In the genomic region with DNA sequence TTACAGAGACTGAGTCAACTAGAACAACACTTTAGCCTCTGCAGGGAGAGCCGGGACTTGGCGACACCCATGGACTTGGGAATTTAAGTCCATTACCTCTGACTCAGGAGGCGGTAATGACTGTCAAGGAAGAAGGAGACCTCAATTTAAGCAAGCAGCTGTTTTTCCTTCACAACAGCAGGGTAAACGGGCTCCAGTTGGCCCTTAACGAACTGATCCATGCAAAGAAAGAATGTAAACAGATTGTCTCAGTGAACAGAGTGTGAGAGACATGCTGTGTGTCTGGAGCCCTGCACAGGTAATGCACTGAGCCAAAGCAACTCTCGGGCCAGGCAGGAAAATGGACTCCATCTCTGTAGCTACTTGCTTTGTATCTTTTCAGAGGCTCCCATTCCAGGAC, we compare ENCODE assay signal across 15 mouse cellular contexts.
DNase-seq lines count a peak whose midpoint lies in the region; ATAC-seq lines count a peak whose summit lies in the region.
"Had no signal": no experiment of that assay in that cellular context is flagged by ENCODE, and none has a peak within 500 bp of the region (broad histone marks: within the 10 kb centered on the region; RNA-seq: fewer than 3 reads in every experiment).

No protein-coding gene starts in this region.

- ATAC-seq in heart, embryonic 15.5 days (replicated peaks; ENCODE audit: insufficient number of reproducible peaks, insufficient read depth, low FRiP score, low read depth), result no peak
- ATAC-seq: intestine, embryonic 15.5 days; liver, postnatal 0 days had no signal

- no peaks in the 10 kb centered on the region for H3K27me3 ChIP-seq in heart, embryonic 15.5 days
- H3K27me3 ChIP-seq: intestine, embryonic 15.5 days; limb, embryonic 13.5 days; neural tube, embryonic 15.5 days had no signal

- H3K36me3 ChIP-seq in heart, embryonic 15.5 days, result no peaks in the 10 kb centered on the region
- H3K36me3 ChIP-seq: hindbrain, embryonic 10.5 days; intestine, embryonic 15.5 days; limb, embryonic 13.5 days; neural tube, embryonic 15.5 days had no signal

- H3K9ac ChIP-seq in heart, embryonic 15.5 days, result no peak overlapping the region
- H3K9ac ChIP-seq: intestine, embryonic 15.5 days; limb, embryonic 13.5 days; liver, postnatal 0 days; neural tube, embryonic 15.5 days had no signal

- peak; percentile 26 to 28 for DNase-seq in cerebellum, adult 18-20 months
- no peak for DNase-seq in cerebellum, adult 11 months
- no peak for DNase-seq in heart, postnatal 10 days
- peak; percentile 3 to 24 for DNase-seq in lung, adult 18-20 months
- no peak for DNase-seq in MN1 (ENCODE audit: low spot score)
- DNase-seq in left cerebral cortex, postnatal 14 days (ENCODE audit: low spot score in 2 of 2), result no peak
- DNase-seq in spleen, postnatal 36 days (ENCODE audit: low spot score in 2 of 2), result no peak
- DNase-seq: gastrocnemius, postnatal 14 days; kidney, postnatal 10 days; liver, postnatal 0 days had no signal

- 53% methylated on average over 6 of the region's 6 CpGs for WGBS in heart, embryonic 15.5 days

- H3K27ac ChIP-seq in heart, embryonic 15.5 days, result no peak overlapping the region
- H3K27ac ChIP-seq: hindbrain, embryonic 10.5 days; intestine, embryonic 15.5 days; limb, embryonic 13.5 days; neural tube, embryonic 15.5 days had no signal

- no peak overlapping the region for H3K4me3 ChIP-seq in heart, embryonic 15.5 days
- H3K4me3 ChIP-seq: hindbrain, embryonic 10.5 days; intestine, embryonic 15.5 days; limb, embryonic 13.5 days; neural tube, embryonic 15.5 days had no signal

- H3K4me2 ChIP-seq in heart, embryonic 15.5 days, result 0 out of 2 replicates have a peak overlapping the region, but pooled peaks have one; percentile 9
- H3K4me2 ChIP-seq: intestine, embryonic 15.5 days; limb, embryonic 13.5 days; neural tube, embryonic 15.5 days had no signal

- no peaks in the 10 kb centered on the region for H3K9me3 ChIP-seq in heart, embryonic 15.5 days (replicated peaks)
- H3K9me3 ChIP-seq: hindbrain, embryonic 10.5 days; intestine, embryonic 15.5 days; limb, embryonic 13.5 days; neural tube, embryonic 15.5 days had no signal

- intact Hi-C loops in heart, postnatal 10 days (cut with DNase I), result no loop called here
- intact Hi-C loops in left cerebral cortex, postnatal 14 days (cut with DNase I), result no loop called here

- peaks cover 3% of the 10 kb centered on the region; the same call in 1 of the 2 replicates for H3K4me1 ChIP-seq in heart, embryonic 15.5 days (replicated peaks)
- H3K4me1 ChIP-seq: intestine, embryonic 15.5 days had no signal

Comparison
In these comparisons a context has a peak if more than half of its experiments do, and no peak if none do; other contexts are left out.
1. DNase-seq: peak in cerebellum, adult 18-20 months (2 of 2) and lung, adult 18-20 months (2 of 2); none in cerebellum, adult 11 months (single experiment), heart, postnatal 10 days (0 of 2), MN1 (single experiment), left cerebral cortex, postnatal 14 days (0 of 2) and spleen, postnatal 36 days (0 of 2).